Mouse (Mus musculus) C2C12 (cell line): ENCODE results near the gene Col23a1. TPM values are rescaled to one million over a fixed set of nuclear protein-coding genes. Genes with fewer than 3 reads are reported as not detected.

Experiments used
- H3K27me3 ChIP-seq: one replicate; pipeline ENCODE4 v1.6.1; 2011; ENCODE audit not compliant: control insufficient read depth, insufficient read depth, insufficient read length
- H3K36me3 ChIP-seq: one replicate; pipeline ENCODE4 v1.6.1; 2011; ENCODE audit not compliant: control insufficient read depth, insufficient read depth
- H3K4me3 ChIP-seq: one replicate; pipeline ENCODE4 v1.5.1; 2011; ENCODE audit warnings: mild to moderate bottlenecking, control low read depth; ENCODE audit not compliant: poor library complexity, insufficient read depth, severe bottlenecking
- H3K79me2 ChIP-seq: one replicate; pipeline ENCODE4 v1.6.1; 2011; ENCODE audit not compliant: control insufficient read depth, insufficient read depth
- H3K79me3 ChIP-seq: one replicate; pipeline ENCODE4 v1.6.1; 2011; ENCODE audit warnings: low read depth, control low read depth
- H3ac ChIP-seq: one replicate; pipeline ENCODE3; 2011; ENCODE audit warnings: low read depth; ENCODE audit not compliant: control insufficient read depth, insufficient read length
- CEBPB ChIP-seq: IDR thresholded peaks from one replicate; pipeline ENCODE4 v1.6.1; 2011; ENCODE audit warnings: low read depth, mild to moderate bottlenecking, control low read depth, moderate library complexity
- CTCF ChIP-seq: IDR thresholded peaks from one replicate; pipeline ENCODE4 v1.5.1; 2011; ENCODE audit not compliant: control insufficient read depth, insufficient read depth, insufficient read length
- FOSL1 ChIP-seq: IDR thresholded peaks from one replicate; pipeline ENCODE4 v1.8.0; 2011; ENCODE audit warnings: mild to moderate bottlenecking, low read length; ENCODE audit not compliant: poor library complexity, insufficient read depth, severe bottlenecking
- MAX ChIP-seq: IDR thresholded peaks from one replicate; pipeline ENCODE4 v1.6.1; 2011; ENCODE audit warnings: mild to moderate bottlenecking, control low read depth
- MYOD1 ChIP-seq: IDR thresholded peaks from one replicate; pipeline ENCODE4 v1.6.1; 2011; ENCODE audit warnings: low read depth; ENCODE audit not compliant: control insufficient read depth, insufficient read length
- MYOG ChIP-seq: IDR thresholded peaks from one replicate; pipeline ENCODE4 v1.6.1; 2011; ENCODE audit not compliant: control insufficient read depth, insufficient read length; ENCODE audit errors: extremely low read depth
- USF1 ChIP-seq: IDR thresholded peaks from one replicate; pipeline ENCODE4 v1.6.1; 2011; ENCODE audit warnings: low read depth, mild to moderate bottlenecking, control low read depth, moderate library complexity
- long read RNA-seq, 2 experiments: library from polyadenylated mRNA; unstranded; transcript quantifications; one replicate each; pipeline ENCODE4 v2.0.0; 2019 to 2020
- polyA plus RNA-seq: library from polyadenylated mRNA; unstranded; fragments of >200 nt; fragmentation: generic; extraction: Trizol; gene quantifications from one replicate; pipeline ENCODE4 v1.2.1, GENCODE M21; 2012; ENCODE audit warnings: missing spikeins

The Col23a1 gene
- 0.43 TPM for polyA plus RNA-seq
- long read RNA-seq, experiment 1, result 0 reads
- long read RNA-seq, experiment 2, partial matches to known transcripts, result 0 of 1 reads
- long read RNA-seq, experiment 2, other reads (novel, unspliced or antisense), result 1 of 1 reads

GRCm38 (mm10) chr11:51289564-51290041 lies at the start of gene Col23a1:
Gene Col23a1, plus strand, starts transcription at chr11:51289920.
- Histone ChIP-seq H3ac (peak within 1 kb of the TSS; percentile 71), H3K27me3 (peaks cover 18% of the 10 kb centered on the region), H3K4me3 (peak within 1 kb of the TSS; percentile 11), H3K79me2 (no peaks in the 10 kb centered on the region), H3K36me3 (peaks cover 1% of the 10 kb centered on the region), H3K79me3 (no peaks in the 10 kb centered on the region)
- TF ChIP-seq MAX (no peak), CTCF (peak; percentile 45)

DNA sequence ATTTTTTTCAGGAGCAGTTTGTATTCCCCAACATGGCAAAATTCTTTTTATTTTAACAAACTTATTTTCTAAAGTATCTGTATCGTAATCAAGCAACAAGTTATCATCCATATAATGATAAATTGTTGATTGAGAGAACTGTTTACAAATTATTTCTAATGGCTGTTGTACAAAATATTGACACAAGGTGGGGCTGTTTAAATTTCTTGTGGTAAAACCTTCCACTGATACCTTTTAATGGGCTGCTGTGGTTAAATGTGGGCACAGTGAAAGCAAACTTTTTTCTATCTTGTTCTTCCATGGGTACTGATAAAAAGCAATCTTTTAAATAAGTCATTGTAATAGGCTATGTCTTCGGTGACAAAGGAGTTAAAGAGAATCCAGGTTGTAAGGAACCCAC lies 46.8 kb upstream of the Col23a1 start:
- TF ChIP-seq MYOG, result no peak
- TF ChIP-seq MAX, result no peak
- TF ChIP-seq FOSL1, result no peak
- TF ChIP-seq MYOD1, result no peak
- no peak for TF ChIP-seq USF1
- TF ChIP-seq CEBPB, result no peak
- TF ChIP-seq CTCF, result no peak
- Histone ChIP-seq H3ac (no peak overlapping the region), H3K79me3 (no peaks in the 10 kb centered on the region), H3K4me3 (no peak overlapping the region), H3K79me2 (no peaks in the 10 kb centered on the region), H3K36me3 (no peaks in the 10 kb centered on the region), H3K27me3 (peaks cover 10% of the 10 kb centered on the region)

GRCm38 (mm10) chr11:51257006-51257405 lies 32.7 kb upstream of the Col23a1 start:
- H3K27me3 ChIP-seq, result peaks cover 9% of the 10 kb centered on the region
- no peaks in the 10 kb centered on the region for H3K79me3 ChIP-seq
- no peak overlapping the region for H3ac ChIP-seq
- TF ChIP-seq USF1 (no peak), CEBPB (no peak), MYOG (no peak), MAX (no peak), FOSL1 (no peak), MYOD1 (no peak), CTCF (no peak)
- no peak overlapping the region for H3K4me3 ChIP-seq
- H3K79me2 ChIP-seq, result no peaks in the 10 kb centered on the region
- no peaks in the 10 kb centered on the region for H3K36me3 ChIP-seq

GRCm38 (mm10) chr11:51261680-51262219 lies 28.0 kb upstream of the Col23a1 start, which contains the start of gene Clk4:
Gene Clk4, plus strand, starts transcription at chr11:51261730.
- TF ChIP-seq MYOG, result no peak
- TF ChIP-seq CEBPB, result no peak
- no peak for TF ChIP-seq USF1
- TF ChIP-seq MAX, result no peak
- TF ChIP-seq FOSL1, result no peak
- TF ChIP-seq CTCF, result no peak
- no peak for TF ChIP-seq MYOD1
- H3K79me3 ChIP-seq, result peaks cover 36% of the 10 kb centered on the region
- peak within 1 kb of the TSS; percentile 93 for H3K4me3 ChIP-seq
- no peak within 1 kb of the TSS for H3ac ChIP-seq
- peaks cover 1% of the 10 kb centered on the region for H3K27me3 ChIP-seq
- peaks cover 17% of the 10 kb centered on the region for H3K36me3 ChIP-seq
- peaks cover 38% of the 10 kb centered on the region for H3K79me2 ChIP-seq

DNA sequence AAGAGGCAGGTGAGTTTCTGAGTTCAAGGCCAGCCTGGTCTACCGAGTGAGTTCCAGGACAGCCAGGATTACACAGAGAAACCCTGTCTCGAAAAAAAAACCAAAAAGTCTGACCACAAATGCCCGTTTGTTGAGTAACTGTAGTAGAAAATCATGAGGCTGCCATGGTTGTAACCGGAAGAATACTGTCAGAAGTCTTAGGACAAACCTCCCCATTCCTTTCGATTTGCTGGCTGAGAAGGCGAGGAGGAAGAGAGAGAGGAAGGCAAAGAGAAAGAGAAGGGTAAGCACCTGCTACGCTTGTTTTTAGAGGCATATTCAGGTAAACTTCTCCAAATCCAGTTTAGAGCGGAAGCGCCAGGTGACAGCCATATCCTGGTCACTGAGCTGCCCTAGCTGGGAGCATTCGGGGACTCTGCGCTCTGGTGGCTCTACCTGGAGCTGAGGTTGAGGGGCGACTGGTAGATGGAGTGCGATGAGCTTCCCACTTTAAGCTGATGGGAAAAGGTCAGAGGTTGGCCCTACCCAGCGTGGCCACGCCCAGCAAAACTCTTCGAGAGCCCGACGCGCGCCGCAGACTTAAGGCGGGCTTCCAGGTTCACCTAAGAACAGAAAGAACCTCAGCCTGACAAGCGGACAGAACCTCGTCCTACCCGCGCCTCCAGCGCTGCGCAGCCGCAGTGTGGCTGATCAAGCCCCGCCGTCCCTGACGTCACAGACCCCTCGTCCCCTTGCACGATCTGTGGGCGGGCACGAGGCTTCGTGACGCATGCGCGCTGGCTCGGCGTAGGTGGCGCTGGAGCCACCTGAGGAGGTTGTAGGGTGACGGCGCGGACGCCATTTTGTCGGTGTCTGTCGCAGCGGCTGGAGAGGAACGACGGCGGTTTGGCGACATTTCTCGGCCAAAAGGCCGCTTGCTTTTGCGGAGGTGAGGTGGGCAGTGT lies 27.1 kb upstream of the Col23a1 start, which contains the start of gene BC049762:
TSS of gene BC049762 (minus strand) at position 705 of the 944 bp plus-strand sequence.
- Histone ChIP-seq H3K4me3 (peak within 1 kb of the TSS; percentile 93), H3K79me2 (peaks cover 46% of the 10 kb centered on the region), H3K27me3 (no peaks in the 10 kb centered on the region), H3K36me3 (peaks cover 25% of the 10 kb centered on the region), H3K79me3 (peaks cover 44% of the 10 kb centered on the region), H3ac (peak within 1 kb of the TSS; percentile 86)
- no peak for TF ChIP-seq MYOG
- peak; percentile 89 for TF ChIP-seq MAX
- TF ChIP-seq CTCF, result no peak
- TF ChIP-seq CEBPB, result no peak
- TF ChIP-seq FOSL1, result no peak
- no peak for TF ChIP-seq MYOD1
- peak; percentile 15 for TF ChIP-seq USF1
